Mouse (Mus musculus): ENCODE measurements around the gene Mapkapk3.

The Mapkapk3 gene

DNA sequence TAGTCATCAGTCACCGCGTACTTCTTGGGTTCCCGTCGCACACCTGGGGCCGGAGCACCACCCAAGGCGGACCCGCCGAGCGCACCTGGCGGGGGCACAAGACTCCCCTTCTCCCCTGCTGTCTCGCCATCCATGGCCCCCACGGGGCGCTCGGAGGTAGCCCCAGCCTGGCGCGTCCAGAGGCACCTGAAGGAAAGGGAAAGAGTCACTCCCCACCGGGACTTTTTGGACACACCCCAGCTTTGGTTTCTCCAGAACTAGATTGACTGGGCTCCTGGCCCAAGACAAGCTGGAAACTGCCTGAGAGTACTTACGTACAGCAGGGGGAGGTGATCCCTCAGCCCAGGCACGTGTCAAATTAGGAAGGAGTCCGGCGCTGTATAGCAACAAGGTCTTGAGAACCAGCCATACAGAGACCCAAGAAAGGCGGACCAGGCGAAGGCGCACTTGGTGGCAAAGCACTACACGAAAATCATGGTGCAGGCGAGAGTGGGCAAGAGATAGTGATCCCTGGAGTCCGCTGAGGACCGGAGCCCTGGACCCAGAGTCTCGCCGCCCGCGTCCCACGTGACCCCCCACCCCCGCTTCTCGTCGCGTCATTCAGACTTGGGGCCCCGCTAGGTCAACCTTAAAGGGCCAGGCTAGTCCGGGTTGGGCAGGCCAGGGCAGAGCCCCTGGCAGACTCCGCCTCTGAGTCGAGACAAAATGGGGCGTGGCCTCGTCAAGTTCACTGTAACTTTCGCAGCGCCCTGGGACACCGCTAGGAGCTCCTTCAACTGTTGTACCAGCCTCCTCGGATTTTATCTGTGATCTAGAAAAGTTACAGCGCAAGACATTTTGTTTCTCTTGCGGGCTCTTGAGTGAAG lies at the start of gene Mapkapk3:
Gene Mapkapk3 (minus strand): TSS at position 667 of the 866 bp plus-strand sequence.
- DNase-seq (ENCODE audit: low read depth, low spot score) = peak; percentile 87

DNA sequence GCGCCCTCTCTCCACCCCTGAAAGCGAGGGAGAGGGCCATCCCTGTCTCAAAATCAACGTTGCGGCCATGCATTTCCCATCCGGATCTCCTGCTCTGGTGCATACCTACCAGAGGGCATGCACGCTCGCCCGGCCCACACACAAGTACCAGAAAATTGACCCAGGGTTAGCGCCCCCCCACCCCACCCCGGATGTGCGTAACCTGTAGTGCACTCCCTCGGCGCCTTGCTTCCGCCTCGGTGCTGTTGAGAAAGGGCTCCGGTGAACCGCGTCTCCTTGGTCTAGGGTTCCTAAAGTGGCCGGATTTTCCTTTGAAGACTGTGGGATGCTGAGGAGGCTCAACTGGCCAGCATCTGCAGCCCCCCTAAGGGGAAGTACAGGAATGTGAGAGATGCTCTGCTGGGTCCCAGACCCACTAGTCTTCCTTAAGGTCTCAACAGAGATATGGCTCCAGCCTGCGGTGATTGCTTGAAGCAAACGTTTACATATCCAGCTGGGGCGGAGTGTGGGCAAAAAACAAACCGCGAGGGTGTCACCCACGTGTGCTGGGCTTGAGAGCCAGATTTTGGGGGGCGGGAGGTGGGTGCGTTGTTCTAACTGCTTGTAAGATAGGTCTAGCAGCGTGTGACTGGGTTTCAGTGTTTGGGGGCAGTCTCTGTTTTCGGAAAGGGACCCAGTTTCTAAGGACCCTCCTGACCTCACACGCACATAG lies 48.7 kb upstream of the Mapkapk3 start, which contains the start of gene Hemk1:
Gene Hemk1 (minus strand): TSS at position 179 of the 712 bp plus-strand sequence.
- peak; percentile 92 for DNase-seq (ENCODE audit: low read depth, low spot score)

GRCm38 (mm10) chr9:107336386-107336785 lies 46.7 kb upstream of the Mapkapk3 start:
- no peak for DNase-seq (ENCODE audit: low read depth, low spot score)

- peak; percentile 78 for DNase-seq (ENCODE audit: low read depth, low spot score)
These were observed 46.2 kb upstream of the Mapkapk3 start for GRCm38 (mm10) chr9:107335909-107336308.

DNA sequence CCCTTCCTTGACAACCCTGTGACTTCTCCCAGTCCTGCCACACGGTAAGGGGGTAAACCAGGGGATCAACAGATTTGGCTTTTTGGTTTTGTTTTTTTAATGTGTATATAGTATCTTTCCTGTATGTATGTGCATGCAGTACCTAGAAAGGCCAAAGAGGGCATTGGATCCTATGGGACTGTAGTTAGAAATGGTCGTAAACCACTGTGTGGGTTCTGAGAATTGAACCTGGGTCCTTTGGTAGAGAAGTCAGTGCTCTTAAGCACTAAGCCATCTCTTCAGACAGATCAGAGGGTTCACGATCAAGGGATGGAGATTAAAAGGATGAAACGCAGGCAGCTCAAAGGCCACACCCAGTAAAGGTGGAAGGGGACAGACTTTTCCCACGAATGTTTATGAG lies 45.4 kb upstream of the Mapkapk3 start:
- no peak for DNase-seq (ENCODE audit: low read depth, low spot score)

- no peak for DNase-seq (ENCODE audit: low read depth, low spot score)
These were observed 44.7 kb upstream of the Mapkapk3 start for GRCm38 (mm10) chr9:107334356-107334755.

- no peak for DNase-seq (ENCODE audit: low read depth, low spot score)
These were observed 44.0 kb upstream of the Mapkapk3 start for GRCm38 (mm10) chr9:107333686-107334085.

- DNase-seq (ENCODE audit: low read depth, low spot score) = no peak
These were observed 41.1 kb upstream of the Mapkapk3 start for GRCm38 (mm10) chr9:107330791-107331190.

GRCm38 (mm10) chr9:107327879-107328620 lies 38.4 kb upstream of the Mapkapk3 start:
- peak; percentile 25 for DNase-seq (ENCODE audit: low read depth, low spot score)

DNA sequence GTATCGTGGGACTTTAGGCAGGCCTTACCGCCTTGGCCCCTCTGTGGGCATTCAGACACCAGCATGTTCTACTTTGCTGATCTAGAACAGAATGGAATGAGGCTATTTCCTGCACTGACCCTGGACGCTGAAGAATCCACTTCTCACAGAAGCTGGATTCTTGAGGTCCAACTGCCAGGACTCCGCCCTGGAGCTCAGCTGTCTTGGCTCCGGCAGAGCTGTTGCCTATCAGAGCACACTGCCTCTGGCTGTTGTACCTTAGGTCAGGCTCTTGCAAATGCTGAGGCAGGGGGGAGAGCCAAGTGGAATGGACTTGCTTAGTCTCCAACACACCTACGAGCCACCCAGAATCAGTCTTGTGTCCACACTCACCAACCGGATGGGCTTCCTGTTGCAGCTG lies 36.2 kb upstream of the Mapkapk3 start:
- DNase-seq (ENCODE audit: low read depth, low spot score) = no peak

GRCm38 (mm10) chr9:107324799-107325561 lies 35.3 kb upstream of the Mapkapk3 start:
- DNase-seq (ENCODE audit: low read depth, low spot score) = no peak

- DNase-seq (ENCODE audit: low read depth, low spot score) = no peak
These were observed 33.9 kb upstream of the Mapkapk3 start for GRCm38 (mm10) chr9:107323558-107323957.

DNA sequence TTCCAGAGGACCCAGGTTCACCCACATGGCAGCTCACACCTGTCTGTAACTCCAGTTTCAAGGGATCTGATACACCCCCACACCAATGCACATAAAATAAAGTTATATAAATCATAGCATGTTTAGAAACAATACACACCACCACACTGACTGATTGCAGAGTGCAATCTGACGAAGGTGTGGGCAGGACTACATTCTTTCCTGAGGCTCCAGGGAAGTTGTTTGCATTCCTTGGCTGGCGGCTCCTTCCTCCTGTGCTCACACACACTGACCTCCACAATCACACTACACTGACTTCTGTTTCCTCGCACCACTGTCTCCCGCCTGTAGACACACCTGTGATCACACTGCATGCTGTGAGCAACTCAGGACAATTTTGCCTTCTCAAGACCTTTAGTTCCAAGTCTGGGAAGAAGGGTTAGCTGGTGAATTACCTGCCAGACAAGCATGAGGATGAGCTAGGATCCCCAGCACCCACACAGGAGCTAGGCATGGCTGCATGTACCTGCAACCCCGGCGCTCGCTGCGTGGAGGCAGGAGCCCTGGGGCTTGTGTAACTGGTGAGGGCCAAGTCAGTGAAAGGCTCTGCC lies 32.9 kb upstream of the Mapkapk3 start:
- DNase-seq (ENCODE audit: low read depth, low spot score) = no peak

DNA sequence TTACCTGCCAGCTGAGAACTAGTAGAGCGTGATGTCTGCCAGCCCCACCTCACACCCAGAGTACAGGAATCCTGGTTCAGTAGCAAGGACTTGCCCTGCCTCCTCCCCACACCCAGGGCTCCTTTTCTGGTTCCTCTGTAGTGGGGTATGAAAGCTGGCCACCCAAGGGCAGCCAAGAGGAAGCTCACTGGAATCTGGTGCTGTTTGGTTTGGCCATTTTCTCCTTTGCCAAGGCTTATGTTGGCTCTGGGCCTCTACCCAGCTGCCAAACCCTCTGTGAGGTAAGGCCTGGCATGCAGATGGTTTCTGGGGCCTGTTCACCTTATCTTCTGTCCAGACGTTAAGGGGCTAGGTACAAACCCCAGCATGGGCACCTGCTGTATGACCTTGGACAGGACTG lies 26.1 kb upstream of the Mapkapk3 start:
- DNase-seq (ENCODE audit: low read depth, low spot score) = no peak

DNA sequence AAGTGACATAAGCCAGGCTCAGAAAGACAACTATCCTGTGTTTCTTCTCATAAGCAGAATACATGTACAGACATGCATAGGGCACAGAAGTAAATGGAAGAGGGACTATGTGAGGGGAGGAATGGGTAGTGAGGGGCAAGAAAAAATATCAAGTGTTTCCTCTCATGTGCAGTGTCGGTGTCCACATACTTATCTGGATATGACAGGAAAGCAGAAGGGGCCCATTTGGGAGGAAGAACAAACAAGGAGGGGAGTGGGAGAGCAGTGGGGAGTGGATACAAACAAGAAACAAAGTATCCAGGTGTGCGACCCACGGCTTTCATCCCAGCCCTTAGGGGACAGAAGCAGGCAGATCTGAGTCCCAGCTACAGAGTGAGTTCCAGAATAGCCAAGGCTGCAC lies 24.2 kb upstream of the Mapkapk3 start:
- no peak for DNase-seq (ENCODE audit: low read depth, low spot score)

DNA sequence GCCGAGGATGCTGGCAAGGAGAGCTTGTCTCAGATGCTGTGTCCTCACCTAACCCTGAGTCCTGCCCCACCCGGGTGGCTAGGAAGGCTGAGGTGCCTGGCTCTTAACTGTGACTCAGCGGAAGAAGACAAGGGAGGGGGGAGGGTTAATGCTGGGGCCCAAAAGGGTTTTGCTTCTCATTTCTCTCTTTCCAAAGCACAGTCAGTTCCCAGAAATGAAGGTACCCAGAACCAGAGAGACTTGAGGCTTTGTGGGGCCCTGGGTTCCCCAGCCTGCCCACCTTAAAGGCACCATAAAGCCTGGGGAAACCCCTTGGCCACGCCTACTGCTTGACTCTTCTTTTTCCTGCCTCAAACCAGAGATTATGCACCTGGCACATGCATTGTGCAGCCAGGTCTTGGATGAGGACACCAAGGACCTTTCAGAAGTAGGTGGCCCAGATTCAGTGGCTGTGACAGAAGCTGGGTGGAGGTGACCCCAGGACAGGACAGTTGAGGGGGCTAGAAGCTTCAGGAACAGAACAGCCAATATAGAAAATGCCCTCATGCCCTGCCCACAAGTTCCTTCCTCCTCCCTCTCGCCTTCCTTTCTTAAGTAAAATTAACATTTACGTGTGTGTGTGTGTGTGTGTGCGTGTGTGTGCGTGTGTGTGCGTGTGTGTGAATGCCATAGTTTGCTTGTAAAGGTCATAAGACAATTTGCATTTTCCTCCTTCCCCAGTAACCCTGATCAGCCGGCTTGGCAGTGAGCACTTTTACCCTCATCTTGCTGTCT lies 23.3 kb upstream of the Mapkapk3 start:
- DNase-seq (ENCODE audit: low read depth, low spot score) = no peak

DNA sequence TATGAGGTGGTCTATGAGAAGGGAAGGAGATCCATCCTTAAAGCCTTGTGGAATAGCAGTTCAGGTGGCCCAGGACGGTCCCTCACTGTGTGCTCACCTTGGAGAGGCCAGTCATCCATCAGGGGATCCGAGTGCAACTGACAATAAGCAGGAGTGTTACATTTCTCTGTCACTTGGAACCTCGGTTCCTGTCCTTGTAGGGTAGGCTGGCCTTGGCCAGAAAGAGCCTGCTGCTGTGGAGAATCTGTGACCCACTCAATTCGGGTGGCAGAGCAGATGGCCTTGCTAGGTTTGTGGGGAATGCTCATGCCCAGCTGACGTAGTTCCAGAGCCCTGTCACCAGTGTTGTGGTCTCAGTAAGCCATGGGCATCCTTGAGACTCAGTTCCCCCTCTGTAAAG lies 19.9 kb upstream of the Mapkapk3 start:
- DNase-seq (ENCODE audit: low read depth, low spot score) = no peak

DNA sequence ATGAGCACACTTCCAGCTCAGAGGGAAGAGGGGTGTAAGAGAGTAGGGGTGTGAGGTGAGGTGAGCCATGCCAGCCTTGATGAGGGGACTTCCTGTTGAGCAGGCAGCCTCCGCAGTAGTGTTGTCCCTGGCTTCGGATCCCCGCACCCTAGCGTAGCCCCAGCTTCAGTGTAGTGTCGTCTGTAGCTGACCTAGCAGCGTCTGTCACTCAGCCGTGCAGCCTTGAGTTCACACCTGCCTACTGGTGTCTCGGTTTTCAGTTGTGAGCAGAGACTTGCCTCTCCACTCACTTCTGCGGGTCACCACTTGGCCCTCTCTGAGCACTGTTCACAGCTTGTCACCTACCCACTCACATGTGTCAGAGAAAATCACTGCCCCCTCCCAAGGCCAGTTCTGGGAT lies 19.5 kb upstream of the Mapkapk3 start:
- no peak for DNase-seq (ENCODE audit: low read depth, low spot score)

DNA sequence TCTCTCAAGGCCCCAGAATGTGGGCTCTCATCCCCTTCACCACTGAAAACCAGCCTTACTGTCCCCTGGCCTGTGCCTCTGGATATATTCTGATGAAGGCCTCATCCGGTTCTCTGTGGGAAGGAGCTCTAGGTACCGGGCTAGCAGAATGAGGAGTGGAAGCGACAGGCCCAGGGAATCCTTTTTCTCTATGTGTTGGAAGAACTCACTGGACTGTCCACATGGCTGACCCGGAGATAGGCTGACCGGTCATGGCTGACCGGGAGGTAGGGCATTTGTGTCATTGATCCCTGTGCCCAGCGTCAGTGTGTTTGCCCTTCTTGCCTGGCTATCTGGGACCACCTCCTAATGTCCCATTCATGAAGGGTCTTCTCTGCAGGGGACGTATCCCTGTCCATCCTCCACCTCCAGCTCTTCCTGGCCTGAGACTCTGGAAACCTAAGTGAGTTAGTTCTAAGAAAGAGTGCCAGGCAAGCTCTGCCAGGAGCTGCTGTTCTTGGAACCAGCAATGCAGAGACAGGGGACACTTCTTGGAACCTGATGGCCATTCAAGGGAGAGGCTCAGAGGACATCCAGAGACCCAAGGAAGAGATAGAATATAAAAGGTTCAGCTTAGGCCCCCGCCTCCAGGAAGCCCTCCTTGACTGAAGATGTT lies 18.8 kb upstream of the Mapkapk3 start:
- DNase-seq (ENCODE audit: low read depth, low spot score) = no peak

GRCm38 (mm10) chr9:107307886-107308285 lies 18.2 kb upstream of the Mapkapk3 start:
- no peak for DNase-seq (ENCODE audit: low read depth, low spot score)
